Mouse (Mus musculus) layer of hippocampus, postnatal 10 days (tissue): ENCODE data around the gene Chaf1b. TPM values are rescaled to one million over a fixed set of nuclear protein-coding genes. Genes with fewer than 3 reads are reported as not detected.

Experiments
- DNase-seq, 2 experiments: peaks; one replicate each; pipeline ENCODE4 v3.0.0; 2021; ENCODE audit warnings: low spot score in 2 of 2
- total RNA-seq, 2 experiments: library from RNA; stranded (reverse); gene quantifications; 2 replicates each; pipeline ENCODE4 v1.2.3; 2021

The Chaf1b gene
- total RNA-seq, 2 experiments from 2014 or later, result 3.6 to 4.2 TPM

GRCm38 (mm10) chr16:93942796-93943502, 59.2 kb downstream of the Chaf1b start:
- DNase-seq, result no peak

GRCm38 (mm10) chr16:93944301-93944700, 60.6 kb downstream of the Chaf1b start:
- DNase-seq, result no peak

- no peak for DNase-seq
These were observed 63.7 kb downstream of the Chaf1b start for GRCm38 (mm10) chr16:93947396-93947795.

Other genes with a start within 250 kb of the Chaf1b start
- gene Cbr3, start 200.7 kb upstream of the Chaf1b start, total RNA-seq, result 10 to 100 TPM; 12.5 to 13.9 TPM
- gene Dop1b, start 172.0 kb upstream of the Chaf1b start, total RNA-seq, result 10 to 100 TPM; 90.1 to 93.3 TPM
- gene Morc3, start 51.8 kb upstream of the Chaf1b start, total RNA-seq, result 10 to 100 TPM; 28.1 to 34.9 TPM
- gene Cldn14, start 124.9 kb downstream of the Chaf1b start, total RNA-seq, result under 1 TPM; 0.49 to 0.89 TPM
- under 1 TPM; 0.09 to 0.65 TPM for gene Sim2, start 201.0 kb downstream of the Chaf1b start, total RNA-seq